Mouse (Mus musculus): Measurements from ENCODE around the gene Plppr2. TPM values are rescaled to one million over a fixed set of nuclear protein-coding genes. Genes with fewer than 3 reads are reported as not detected.

Gene Plppr2
- total RNA-seq (2021) = 1 to 10 TPM; 1.7 to 2.7 TPM

- intact Hi-C loops (cut with DNase I) = no loop called here
Measured at GRCm38 (mm10) chr9:21936692-21937570, at the start of gene Plppr2. Gene Plppr2 (plus strand): TSS chr9:21937033.

GRCm38 (mm10) chr9:21889229-21889628 lies 47.6 kb upstream of the Plppr2 start:
- intact Hi-C loops (cut with DNase I) = no loop called here
- no peak for DNase-seq

More at GRCm38 (mm10) chr9:21936692-21937570, at the start of gene Plppr2:
- DNase-seq = peak; percentile 89 to 90

- intact Hi-C loops (cut with DNase I) = no loop called here
- DNase-seq = peak; percentile 53 to 62
Measured at GRCm38 (mm10) chr9:21901223-21901820, 35.5 kb upstream of the Plppr2 start.

GRCm38 (mm10) chr9:21904031-21904430 lies 32.8 kb upstream of the Plppr2 start:
- intact Hi-C loops (cut with DNase I) = no loop called here
- no peak for DNase-seq

GRCm38 (mm10) chr9:21908216-21908615 lies 28.6 kb upstream of the Plppr2 start:
- no peak for DNase-seq
- intact Hi-C loops (cut with DNase I) = no loop called here

- intact Hi-C loops (cut with DNase I) = no loop called here
- DNase-seq = no peak
Measured at GRCm38 (mm10) chr9:21909474-21910223, 27.2 kb upstream of the Plppr2 start.

- intact Hi-C loops (cut with DNase I) = loop anchor here (5.0 kb wide), 1 partner anchor 35 kb away; no protein-coding TSS in a partner anchor
- no peak for DNase-seq
Measured at GRCm38 (mm10) chr9:21916851-21917492, 19.9 kb upstream of the Plppr2 start.

- intact Hi-C loops (cut with DNase I) = loop anchor here (5.0 kb wide), 1 partner anchor 35 kb away; no protein-coding TSS in a partner anchor
- DNase-seq = peak; percentile 33 to 40
Measured at GRCm38 (mm10) chr9:21917493-21918034, 19.3 kb upstream of the Plppr2 start.

GRCm38 (mm10) chr9:21918035-21918592 lies 18.7 kb upstream of the Plppr2 start, which contains the start of gene Rab3d:
Gene Rab3d (minus strand): TSS chr9:21918192.
- peak; percentile 94 to 95 for DNase-seq
- intact Hi-C loops (cut with DNase I) = loop anchor here (5.0 kb wide), 1 partner anchor 34 kb away; no protein-coding TSS in a partner anchor

GRCm38 (mm10) chr9:21918692-21919384 lies 18.0 kb upstream of the Plppr2 start:
- intact Hi-C loops (cut with DNase I) = loop anchor here (5.0 kb wide), 1 partner anchor 33 kb away; no protein-coding TSS in a partner anchor
- no peak for DNase-seq

- no peak for DNase-seq
- intact Hi-C loops (cut with DNase I) = no loop called here
Measured at GRCm38 (mm10) chr9:21923036-21923435, 13.8 kb upstream of the Plppr2 start.

- DNase-seq = no peak
- intact Hi-C loops (cut with DNase I) = no loop called here
Measured at GRCm38 (mm10) chr9:21923490-21924098, 13.2 kb upstream of the Plppr2 start.

GRCm38 (mm10) chr9:21924099-21924493 lies 12.7 kb upstream of the Plppr2 start:
- DNase-seq = peak; percentile 90 to 91
- intact Hi-C loops (cut with DNase I) = no loop called here

- intact Hi-C loops (cut with DNase I) = no loop called here
- no peak for DNase-seq
Measured at GRCm38 (mm10) chr9:21925034-21925433, 11.8 kb upstream of the Plppr2 start.

- no peak for DNase-seq
- intact Hi-C loops (cut with DNase I) = no loop called here
Measured at GRCm38 (mm10) chr9:21925506-21925905, 11.3 kb upstream of the Plppr2 start.

- intact Hi-C loops (cut with DNase I) = loop anchor here (2.0 kb wide), 1 partner anchor 35 kb away; no protein-coding TSS in a partner anchor
- no peak for DNase-seq
Measured at GRCm38 (mm10) chr9:21926155-21926554, 10.7 kb upstream of the Plppr2 start.

- DNase-seq = no peak
- intact Hi-C loops (cut with DNase I) = loop anchor here (2.0 kb wide), 1 partner anchor 34 kb away; no protein-coding TSS in a partner anchor
Measured at GRCm38 (mm10) chr9:21926784-21927183, 10.0 kb upstream of the Plppr2 start.

- intact Hi-C loops (cut with DNase I) = loop anchor here (2.0 kb wide), 1 partner anchor 34 kb away; no protein-coding TSS in a partner anchor
- peak; percentile 85 to 87 for DNase-seq
Measured at GRCm38 (mm10) chr9:21927208-21927753, 9.6 kb upstream of the Plppr2 start, which contains the start of the genes Ccdc159 and Tmem205. Gene Ccdc159 (plus strand): TSS chr9:21927471. Gene Tmem205 (minus strand): TSS chr9:21927556.

Measured in heart, postnatal 36 days (tissue).